Mouse (Mus musculus): ENCODE data around the gene Taf15.

- TF ChIP-seq CTCF (IDR thresholded peaks at IDR 0.05; ENCODE audit: low read depth, low read length) (no peak), POLR2A (IDR thresholded peaks at IDR 0.05; ENCODE audit: extremely low read depth, insufficient read depth, low read length) (no peak)
These were observed 24.6 kb upstream of the Taf15 start for GRCm38 (mm10) chr11:83448021-83448926.
